Mouse (Mus musculus) right cerebral cortex, adult 2 months (tissue): Measurements from ENCODE around the gene Gm15155.
"Not testable (repeated sequence)": the region's sequence is repeated elsewhere in the genome, so short reads cannot be mapped to it uniquely, and the experiment has no call there.

Source experiments
- DNase-seq, 2 experiments: peaks; one replicate each; pipeline ENCODE4 v3.0.0; 2021 to 2022; ENCODE audit warnings: low spot score in 2 of 2

Gm15155 gene

DNA sequence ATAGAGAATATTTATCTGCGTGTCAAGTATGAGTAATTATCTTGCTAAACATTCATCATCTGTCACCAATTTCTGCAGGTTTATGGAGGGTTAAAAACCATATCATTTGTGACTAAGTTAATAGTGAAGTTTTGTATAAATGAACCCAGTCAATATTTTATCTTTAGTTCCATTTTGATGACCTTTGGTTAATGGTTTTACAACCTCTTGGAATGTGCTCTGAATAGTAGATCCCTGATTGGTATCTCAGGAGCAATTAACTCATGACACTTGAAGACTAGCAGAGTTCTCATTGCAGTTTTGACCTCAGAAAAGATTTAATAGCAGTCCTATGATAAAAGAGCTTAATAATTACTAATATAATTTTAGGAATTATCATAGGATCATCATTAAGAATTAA is 385.2 kb downstream of the Gm15155 start:
- DNase-seq = no peak

DNA sequence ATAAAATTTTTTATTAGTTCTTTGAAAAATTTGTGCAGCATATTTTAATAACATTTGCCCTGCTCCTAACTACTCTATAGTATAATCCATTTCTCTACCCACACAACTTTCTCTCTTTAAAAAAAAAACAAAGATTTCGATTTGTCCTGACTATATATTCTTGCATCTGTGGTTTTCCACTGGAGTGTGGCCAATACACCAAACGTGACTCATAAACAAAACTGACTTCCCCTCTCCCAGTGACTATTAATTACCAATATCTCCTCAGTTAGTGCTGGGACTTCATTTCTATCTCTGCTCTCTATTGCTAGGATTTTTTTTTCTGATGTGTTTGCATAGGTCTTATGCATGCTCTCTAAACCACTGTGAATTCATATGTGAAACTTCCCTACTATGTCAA is 531.2 kb downstream of the Gm15155 start:
- DNase-seq = no peak

DNA sequence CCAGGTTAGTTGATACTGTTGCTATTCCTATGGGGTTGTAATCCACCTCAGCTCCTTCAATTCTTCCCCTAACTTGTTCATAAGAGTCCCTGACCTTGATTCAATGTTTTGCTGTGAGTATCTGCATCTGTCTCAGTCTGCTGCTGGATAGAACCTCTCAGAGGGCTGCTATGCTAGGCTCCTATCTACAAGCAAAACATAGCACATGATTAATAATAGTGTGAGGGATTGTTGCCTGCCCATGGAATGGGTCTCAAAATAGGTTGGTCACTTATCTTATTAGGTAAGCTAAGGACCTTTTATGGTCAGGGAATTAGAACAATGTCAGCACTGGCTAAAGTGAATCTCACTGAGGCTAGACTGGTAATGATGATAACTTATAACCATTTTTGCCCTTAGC is 547.0 kb downstream of the Gm15155 start:
- no peak for DNase-seq

DNA sequence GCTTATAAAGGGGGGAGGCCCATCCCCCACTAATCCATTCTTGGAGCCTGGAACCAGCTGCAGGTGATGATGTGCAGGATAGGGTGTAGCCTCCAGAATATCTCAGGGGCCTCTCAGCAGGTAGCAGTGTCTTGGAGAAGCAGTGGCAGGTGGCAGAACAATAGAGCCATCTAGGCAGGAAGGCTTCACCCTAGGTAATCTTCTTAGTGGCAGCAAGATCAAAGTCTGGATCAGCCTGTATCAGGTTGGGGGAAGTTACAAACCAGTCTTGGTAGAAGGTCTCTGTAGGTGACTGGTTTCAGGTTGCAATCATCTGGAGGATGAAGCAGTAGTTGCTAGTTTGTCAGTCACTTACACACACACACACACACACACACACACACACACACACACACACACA is 679.3 kb downstream of the Gm15155 start:
- not testable (repeated sequence) for DNase-seq
